Mouse (Mus musculus) cerebellum, adult (tissue): Measurements from ENCODE around the gene Madd.

Experiments
- ATAC-seq: cut with Nextera tagmentation; 2 replicates; pipeline ENCODE4 v1.9.2; 2017; ENCODE audit warnings: mild to moderate bottlenecking, moderate library complexity, mixed read lengths; ENCODE audit not compliant: insufficient number of reproducible peaks, low FRiP score, low TSS enrichment

Madd gene

GRCm38 (mm10) chr2:91176234-91176633 lies 7.4 kb downstream of the Madd start:
- ATAC-seq = no peak

- ATAC-seq = no peak
Measured at GRCm38 (mm10) chr2:91175490-91175889, 8.1 kb downstream of the Madd start.

- ATAC-seq = no peak
Measured at GRCm38 (mm10) chr2:91169587-91170322, 13.9 kb downstream of the Madd start.

DNA sequence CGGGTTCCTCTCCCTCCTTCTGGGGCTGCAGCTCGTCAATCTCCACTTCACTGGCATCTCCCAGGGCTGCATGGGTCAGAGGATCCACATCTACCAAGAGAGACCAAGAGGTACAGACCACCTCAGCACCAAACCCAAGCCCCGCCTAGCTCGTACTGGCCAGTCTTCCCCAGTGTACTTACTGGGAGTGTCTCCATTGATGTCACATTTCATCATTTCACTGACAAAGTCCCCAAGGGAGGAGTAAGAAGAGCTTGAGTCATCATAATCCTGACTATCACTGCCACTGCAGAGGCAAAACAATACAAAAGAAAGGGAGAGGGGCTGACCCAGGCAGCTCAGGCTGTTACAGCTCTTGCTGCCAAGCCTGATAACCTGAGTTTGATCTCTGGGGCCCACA lies 16.0 kb downstream of the Madd start:
- no peak for ATAC-seq

GRCm38 (mm10) chr2:91164991-91165390 lies 18.6 kb downstream of the Madd start:
- no peak for ATAC-seq

- ATAC-seq = no peak
Measured at GRCm38 (mm10) chr2:91163532-91163931, 20.1 kb downstream of the Madd start.

GRCm38 (mm10) chr2:91162952-91163351 lies 20.7 kb downstream of the Madd start:
- no peak for ATAC-seq

DNA sequence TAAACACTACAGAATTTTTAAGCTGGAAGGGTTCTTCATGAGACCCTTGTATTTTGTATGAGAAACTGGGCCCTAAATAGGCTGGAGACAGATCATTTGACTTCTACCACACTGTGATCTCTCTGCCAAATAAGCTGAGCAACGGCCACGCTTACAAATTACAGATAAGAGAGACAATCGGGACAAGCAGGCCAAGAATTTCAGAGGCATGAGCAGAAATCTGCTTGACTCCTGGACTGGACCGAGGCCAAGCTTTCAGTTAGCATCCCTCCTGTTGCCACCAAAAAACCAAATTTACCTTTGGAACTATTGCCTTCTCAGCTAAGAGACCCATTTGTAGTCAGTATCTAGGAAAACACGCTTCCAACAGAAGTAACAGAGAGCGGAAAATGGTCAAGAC lies 23.0 kb downstream of the Madd start:
- no peak for ATAC-seq

- no peak for ATAC-seq
Measured at GRCm38 (mm10) chr2:91157002-91157752, 26.5 kb downstream of the Madd start.

- no peak for ATAC-seq
Measured at GRCm38 (mm10) chr2:91154091-91154490, 29.5 kb downstream of the Madd start.

DNA sequence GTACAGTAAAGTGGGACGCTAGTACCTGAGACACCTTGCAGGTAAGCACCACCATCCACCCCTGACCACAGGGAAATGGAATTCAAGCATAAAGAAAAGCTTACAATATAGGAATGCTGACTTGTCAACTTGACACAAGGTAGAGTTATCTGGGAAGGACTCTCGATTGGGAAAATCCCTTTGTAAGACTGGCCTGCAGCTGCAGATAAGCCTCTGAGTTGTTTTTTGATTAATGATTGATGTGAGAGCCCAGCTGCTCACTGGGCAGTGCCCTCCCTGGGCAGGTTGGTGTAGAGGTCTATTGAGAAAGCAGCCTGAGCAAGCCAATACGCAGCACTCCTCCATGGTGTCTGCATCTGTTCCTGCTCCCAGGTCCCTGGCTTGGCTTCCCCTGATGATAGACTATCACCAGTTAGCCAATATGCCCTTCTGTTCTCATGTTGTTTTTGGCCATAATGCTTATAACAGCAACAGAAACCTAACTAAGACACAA lies 30.7 kb downstream of the Madd start:
- ATAC-seq = no peak

- no peak for ATAC-seq
Measured at GRCm38 (mm10) chr2:91151331-91151730, 32.3 kb downstream of the Madd start.

GRCm38 (mm10) chr2:91148101-91148500 lies 35.5 kb downstream of the Madd start:
- ATAC-seq = no peak

DNA sequence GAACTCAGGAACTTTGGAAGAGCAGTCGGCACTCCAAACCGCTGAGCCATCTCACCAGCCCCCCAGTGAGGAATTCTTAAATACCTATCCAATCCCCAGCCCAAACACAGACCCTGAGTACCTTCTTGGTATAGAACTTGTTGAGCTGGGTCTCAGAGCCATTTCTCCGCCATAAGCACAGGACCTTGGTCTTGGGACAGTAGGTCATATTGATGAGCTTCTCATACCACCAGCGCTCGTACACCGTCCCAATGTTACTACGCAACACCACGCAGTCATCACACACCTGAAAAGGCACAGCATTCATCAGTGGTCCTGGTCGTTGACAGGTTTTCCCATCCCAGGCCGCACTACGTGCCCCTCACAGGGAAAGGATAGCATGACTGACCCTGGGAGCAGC lies 40.2 kb downstream of the Madd start:
- ATAC-seq = no peak

GRCm38 (mm10) chr2:91142920-91143319 lies 40.7 kb downstream of the Madd start:
- no peak for ATAC-seq

DNA sequence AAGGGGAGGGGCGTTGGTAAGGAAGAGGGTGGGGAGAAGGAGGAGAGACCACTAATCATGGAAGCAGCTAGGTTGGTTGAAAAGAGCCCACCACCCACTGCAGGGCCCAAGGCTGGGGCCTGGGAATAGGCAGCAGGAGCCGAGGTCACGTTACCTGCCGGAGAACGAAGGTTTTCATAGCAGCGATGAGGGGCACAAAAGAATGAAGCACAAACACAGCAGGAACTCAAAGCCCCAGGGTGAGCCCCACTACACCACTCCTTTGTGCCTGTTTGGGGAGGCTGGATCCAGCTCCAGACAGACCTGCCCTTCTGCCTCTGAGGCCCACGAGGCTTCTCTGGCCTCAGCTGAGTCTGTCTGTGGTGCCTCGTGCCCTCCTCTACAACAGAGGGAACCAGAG lies 43.9 kb downstream of the Madd start:
- no peak for ATAC-seq

GRCm38 (mm10) chr2:91139311-91139710 lies 44.3 kb downstream of the Madd start:
- ATAC-seq = no peak

GRCm38 (mm10) chr2:91137481-91137880 lies 46.2 kb downstream of the Madd start:
- ATAC-seq = no peak

DNA sequence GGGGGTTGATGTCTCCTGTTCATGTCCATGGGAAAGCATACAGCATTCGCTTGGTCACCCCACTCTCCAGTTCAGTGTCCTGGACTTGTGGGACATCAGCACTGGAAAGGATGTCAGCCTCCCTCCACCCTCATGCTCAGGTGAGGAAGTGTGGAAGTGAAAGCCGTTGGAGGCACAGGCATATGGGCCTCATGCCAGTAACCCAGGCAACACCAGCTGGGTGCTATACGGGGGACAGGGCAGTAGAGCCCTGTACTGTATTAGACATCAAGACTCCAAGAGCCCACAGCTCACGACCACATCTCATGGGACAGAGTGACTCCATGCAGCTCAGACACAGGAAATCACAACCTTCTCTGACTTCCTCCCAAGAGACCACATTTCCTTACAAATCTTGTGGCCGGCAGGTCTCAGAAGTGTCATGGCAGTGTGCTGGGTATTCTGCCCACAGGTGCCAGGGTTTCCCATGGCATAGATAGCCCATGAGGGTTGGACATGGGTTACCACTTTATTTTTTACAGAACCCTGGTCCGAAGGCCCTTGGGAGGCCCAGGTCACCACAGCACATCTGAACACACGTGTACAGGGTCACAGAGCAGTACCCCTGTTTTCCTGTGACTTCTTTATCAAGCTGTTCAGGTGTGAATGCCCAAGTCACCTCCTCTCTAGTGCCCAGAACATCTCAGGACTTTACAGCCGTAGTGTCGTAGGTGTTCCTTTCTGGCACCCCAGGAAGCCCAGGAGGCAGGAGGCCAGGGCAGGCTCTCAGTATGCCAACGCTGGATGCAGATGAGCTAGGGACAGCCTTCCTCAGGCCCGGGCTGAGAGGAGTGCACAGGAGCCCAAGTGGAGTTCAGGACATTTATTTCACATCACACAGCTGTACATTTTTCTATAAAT lies 46.9 kb downstream of the Madd start:
- peak; percentile 51; the same call in 1 of the 2 replicates for ATAC-seq

DNA sequence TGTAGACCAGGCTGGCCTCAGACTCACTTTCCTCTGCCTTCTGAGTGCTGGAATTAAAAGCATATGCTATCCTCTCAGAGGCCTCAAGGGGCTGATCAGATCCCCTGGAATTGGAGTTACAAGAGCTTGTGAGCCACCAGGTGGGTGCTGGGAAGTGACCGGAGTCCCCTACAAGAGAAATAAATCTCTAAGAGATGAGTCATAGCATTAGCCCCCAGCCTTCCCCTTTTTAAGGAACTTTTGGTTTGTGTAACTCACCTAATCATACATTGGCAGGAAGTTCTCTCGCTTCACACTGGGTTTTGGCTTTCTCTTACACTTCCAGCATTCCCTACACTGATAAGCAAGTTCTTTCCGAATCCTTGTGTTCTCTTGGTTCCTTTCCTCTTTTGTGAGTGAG lies 51.6 kb downstream of the Madd start:
- no peak for ATAC-seq

DNA sequence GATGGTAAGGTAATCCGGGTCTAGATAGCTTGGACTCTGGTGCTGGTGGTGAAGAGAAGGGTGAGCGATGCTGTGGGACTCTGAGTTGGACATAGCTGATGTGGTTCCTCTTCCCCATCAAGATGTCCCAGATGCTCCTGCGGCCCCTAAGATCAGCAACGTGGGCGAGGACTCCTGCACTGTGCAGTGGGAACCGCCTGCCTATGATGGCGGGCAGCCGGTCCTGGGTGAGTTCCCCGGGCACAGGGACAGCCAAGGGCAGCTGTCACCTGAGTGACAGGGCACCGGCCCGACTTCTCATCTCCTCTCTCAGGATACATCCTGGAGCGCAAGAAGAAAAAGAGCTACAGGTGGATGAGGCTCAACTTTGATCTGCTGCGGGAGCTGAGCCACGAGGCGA lies 52.4 kb downstream of the Madd start:
- no peak for ATAC-seq
